24 mouse cellular contexts compared by ENCODE assay signal in the genomic region with DNA sequence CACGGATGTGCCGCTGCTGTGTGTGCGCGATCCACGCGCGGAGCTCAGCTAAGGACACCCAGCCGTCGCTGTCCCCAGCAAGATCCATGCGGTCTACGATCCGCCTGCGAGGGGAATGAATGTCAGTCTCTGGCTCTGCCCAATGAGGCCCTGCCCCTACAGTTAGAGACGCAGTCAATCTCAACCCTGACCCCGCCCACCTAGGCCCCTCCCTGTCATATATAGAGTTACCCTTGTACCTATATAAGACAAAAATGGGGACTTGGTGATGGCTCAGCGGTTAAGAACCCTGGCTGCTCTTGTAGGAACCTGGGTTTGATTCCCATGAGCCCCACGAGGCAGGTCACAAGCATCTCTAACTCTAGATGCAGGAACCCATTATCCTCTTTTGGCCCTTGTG.
"Had no signal": no experiment of that assay in that cellular context is flagged by ENCODE, and none has a peak within 500 bp of the region (broad histone marks: within the 10 kb centered on the region; RNA-seq: fewer than 3 reads in every experiment).

No protein-coding gene starts in this region.

- DNase-seq: gastrocnemius, adult 2 months; gastrocnemius, postnatal 10 days; gastrocnemius, postnatal 25 days; heart, adult 2 months; heart, postnatal 10 days; heart, postnatal 4 days; kidney, adult 18-20 months; kidney, adult 8-10 months; kidney, postnatal 36 days; layer of hippocampus, adult 9-11 months; layer of hippocampus, postnatal 36 days; left cerebral cortex, postnatal 4 days had no signal

- H3K9me3 ChIP-seq: heart, embryonic 12.5 days; hindbrain, embryonic 12.5 days; intestine, embryonic 15.5 days; limb, embryonic 13.5 days; limb, embryonic 15.5 days; liver, embryonic 12.5 days had no signal

- H3K27ac ChIP-seq: gastrocnemius, adult 2 months; heart, adult 2 months; hindbrain, embryonic 10.5 days; hindbrain, embryonic 12.5 days; hindbrain, embryonic 14.5 days; intestine, embryonic 15.5 days; limb, embryonic 13.5 days; limb, embryonic 15.5 days; liver, embryonic 12.5 days; liver, embryonic 14.5 days had no signal

- H3K4me3 ChIP-seq: gastrocnemius, adult 2 months; heart, adult 2 months; heart, embryonic 12.5 days; hindbrain, embryonic 10.5 days; hindbrain, embryonic 12.5 days; intestine, embryonic 15.5 days; limb, embryonic 13.5 days; limb, embryonic 15.5 days; liver, embryonic 12.5 days had no signal

- ATAC-seq: hindbrain, embryonic 16.5 days; inflammation-experienced regulatory T-cells, adult 6 months; intestine, embryonic 15.5 days; intestine, postnatal 0 days; liver, embryonic 12.5 days had no signal

- H3K27me3 ChIP-seq: heart, embryonic 12.5 days; intestine, embryonic 15.5 days; limb, embryonic 13.5 days; limb, embryonic 15.5 days; liver, embryonic 12.5 days had no signal
